Mouse (Mus musculus) heart, postnatal 0 days (tissue): ENCODE measurements around the gene Chrdl1.

Source experiments
- CTCF ChIP-seq: IDR thresholded peaks from 2 replicates; pipeline ENCODE4 v1.5.1; 2016; ENCODE audit warnings: antibody characterized with exemption, control low read depth, low read depth
- EP300 ChIP-seq: IDR thresholded peaks from 2 replicates; pipeline ENCODE4 v1.6.1; 2016; ENCODE audit warnings: antibody characterized with exemption, low read depth

DNA sequence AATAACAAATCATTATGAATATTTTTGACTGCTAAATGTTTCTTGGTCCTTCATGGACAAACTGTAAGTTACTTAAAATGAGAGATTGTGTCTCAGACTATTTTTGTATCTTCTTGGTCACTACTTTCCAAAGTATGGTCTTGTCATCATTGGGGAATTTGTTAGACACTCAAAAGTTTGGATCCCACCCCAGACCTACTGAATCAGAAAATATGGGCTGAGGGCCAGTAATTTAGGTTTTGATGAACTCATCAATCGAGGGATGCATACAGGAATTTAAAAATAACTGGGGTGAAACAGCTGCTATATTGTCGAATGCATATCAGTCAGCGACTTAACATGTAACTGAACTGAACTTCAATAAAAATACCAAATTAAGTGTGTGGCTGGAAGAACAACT lies 80.9 kb downstream of the Chrdl1 start:
- TF ChIP-seq CTCF (no peak), EP300 (no peak)
